Mouse (Mus musculus): ENCODE data around the gene Nek11.
"Not testable (repeated sequence)": the region's sequence is repeated elsewhere in the genome, so short reads cannot be mapped to it uniquely, and the experiment has no call there.

Nek11 gene

GRCm38 (mm10) chr9:105139204-105139603 lies 256.1 kb downstream of the Nek11 start:
- DNase-seq (ENCODE audit: low spot score) = no peak

GRCm38 (mm10) chr9:105136404-105136803 lies 258.9 kb downstream of the Nek11 start:
- DNase-seq (ENCODE audit: low spot score) = no peak

GRCm38 (mm10) chr9:105134536-105134935 lies 260.8 kb downstream of the Nek11 start:
- DNase-seq (ENCODE audit: low spot score) = no peak

- DNase-seq (ENCODE audit: low spot score) = no peak
Measured at GRCm38 (mm10) chr9:105132002-105132367, 263.3 kb downstream of the Nek11 start.

GRCm38 (mm10) chr9:105131253-105132001 lies 263.9 kb downstream of the Nek11 start, which contains the start of gene Nudt16:
Gene Nudt16 (minus strand): TSS chr9:105131824.
- DNase-seq (ENCODE audit: low spot score) = peak; percentile 92

GRCm38 (mm10) chr9:105130331-105130730 lies 265.0 kb downstream of the Nek11 start:
- DNase-seq (ENCODE audit: low spot score) = no peak

- DNase-seq (ENCODE audit: low spot score) = not testable (repeated sequence)
Measured at GRCm38 (mm10) chr9:105125206-105125605, 270.1 kb downstream of the Nek11 start.

Measured in urinary bladder, postnatal 14 days (tissue).